Mouse (Mus musculus): ENCODE measurements around the gene Znrf2.
A peak's percentile ranks its signal among the peaks of the same experiment; 100 is the strongest.
"Not testable (repeated sequence)": the region's sequence is repeated elsewhere in the genome, so short reads cannot be mapped to it uniquely, and the experiment has no call there.

Znrf2 gene

DNA sequence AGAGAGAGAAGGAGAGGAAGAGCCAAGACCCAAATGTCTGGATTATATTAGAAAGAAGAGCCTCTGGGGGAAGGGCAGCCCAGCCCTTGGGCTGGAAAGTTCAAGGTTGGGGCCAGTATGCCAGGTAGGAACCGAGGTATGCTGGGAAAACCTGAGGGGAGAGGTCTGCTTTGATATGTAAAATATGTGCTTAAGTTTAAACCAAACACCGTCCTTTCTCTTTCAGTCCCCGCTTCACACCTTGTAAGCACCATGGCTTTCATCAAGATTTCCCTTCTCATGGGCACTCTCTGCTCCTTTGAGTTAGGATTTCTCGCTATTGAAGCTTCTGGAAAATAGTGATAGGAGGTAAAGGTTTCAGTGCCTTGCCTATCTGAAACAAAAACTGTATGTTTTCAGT, 38.1 kb downstream of the Znrf2 start:
- DNase-seq: no peak

DNA sequence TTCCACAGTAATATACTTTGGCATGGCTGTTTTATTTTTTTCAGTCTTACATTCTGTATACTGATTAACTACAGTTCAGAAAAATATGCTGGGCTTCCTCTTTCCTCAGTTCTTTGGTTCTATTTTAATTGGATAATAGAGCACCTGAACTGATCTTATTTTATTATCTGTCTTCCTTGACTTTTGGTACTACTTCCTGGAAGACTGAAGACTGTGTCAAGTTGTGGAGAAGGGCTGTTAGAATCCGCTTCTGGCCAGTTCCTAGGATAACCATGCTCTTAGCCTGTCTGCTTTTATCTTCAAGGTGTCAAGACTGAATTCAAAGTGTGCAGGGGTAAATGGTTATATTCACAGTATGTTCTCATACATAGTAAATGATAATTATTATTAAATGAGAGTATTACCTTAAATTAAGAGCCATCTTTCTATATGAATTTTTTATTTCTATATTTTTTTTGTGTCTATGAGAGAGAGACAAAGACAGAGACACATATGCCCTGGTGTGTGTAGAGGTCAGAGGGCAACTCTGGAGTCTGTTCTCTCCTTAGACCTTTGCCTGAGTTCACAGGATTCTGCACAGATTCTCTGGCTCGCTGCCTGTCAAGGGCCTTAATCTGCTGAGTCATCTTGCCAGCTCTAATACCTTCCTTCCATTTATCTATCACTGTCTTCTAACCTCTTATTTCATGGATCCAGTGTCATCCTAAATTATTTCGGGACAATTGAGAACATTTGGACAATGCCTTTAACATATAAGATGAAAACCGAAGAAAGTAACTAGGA, 39.3 kb downstream of the Znrf2 start:
- no peak for DNase-seq

DNA sequence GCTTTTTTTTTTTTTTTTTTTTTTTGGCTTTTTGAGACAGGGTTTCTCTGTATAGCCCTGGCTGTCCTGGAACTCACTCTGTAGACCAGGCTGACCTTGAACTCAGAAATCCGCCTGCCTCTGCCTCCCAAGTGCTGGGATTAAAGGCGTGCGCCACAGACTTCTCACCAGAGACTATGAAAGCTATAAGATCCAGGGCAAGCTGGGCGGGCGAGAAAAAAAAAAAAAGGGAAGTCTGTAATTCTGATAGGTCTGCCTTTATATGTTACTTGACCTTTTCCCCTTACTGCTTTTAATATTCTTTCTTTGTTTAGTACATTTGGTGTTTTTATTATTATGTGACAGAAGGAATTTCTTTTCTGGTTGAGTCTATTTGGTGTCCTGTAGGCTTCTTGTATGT, 42.4 kb downstream of the Znrf2 start:
- not testable (repeated sequence) for DNase-seq

DNA sequence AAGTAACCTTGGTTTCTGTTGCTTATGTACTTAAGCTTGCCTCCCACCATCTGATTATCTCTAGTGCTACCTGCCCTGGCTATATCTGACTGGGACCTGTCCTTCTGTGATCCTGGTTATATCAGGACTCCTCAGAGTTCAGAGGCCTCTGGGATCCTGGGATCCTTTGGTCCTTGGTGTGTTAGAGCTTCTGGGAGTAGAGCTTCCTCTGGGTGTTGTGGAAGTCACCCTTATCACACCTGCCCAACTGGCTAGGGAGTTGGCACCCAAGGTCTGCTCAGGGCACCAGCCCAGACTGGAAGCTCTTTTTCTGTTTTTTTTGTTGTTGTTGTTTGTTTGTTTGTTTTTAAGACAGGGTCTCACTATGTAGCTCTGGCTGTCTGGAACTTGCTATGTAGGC, 43.5 kb downstream of the Znrf2 start:
- no peak for DNase-seq

DNA sequence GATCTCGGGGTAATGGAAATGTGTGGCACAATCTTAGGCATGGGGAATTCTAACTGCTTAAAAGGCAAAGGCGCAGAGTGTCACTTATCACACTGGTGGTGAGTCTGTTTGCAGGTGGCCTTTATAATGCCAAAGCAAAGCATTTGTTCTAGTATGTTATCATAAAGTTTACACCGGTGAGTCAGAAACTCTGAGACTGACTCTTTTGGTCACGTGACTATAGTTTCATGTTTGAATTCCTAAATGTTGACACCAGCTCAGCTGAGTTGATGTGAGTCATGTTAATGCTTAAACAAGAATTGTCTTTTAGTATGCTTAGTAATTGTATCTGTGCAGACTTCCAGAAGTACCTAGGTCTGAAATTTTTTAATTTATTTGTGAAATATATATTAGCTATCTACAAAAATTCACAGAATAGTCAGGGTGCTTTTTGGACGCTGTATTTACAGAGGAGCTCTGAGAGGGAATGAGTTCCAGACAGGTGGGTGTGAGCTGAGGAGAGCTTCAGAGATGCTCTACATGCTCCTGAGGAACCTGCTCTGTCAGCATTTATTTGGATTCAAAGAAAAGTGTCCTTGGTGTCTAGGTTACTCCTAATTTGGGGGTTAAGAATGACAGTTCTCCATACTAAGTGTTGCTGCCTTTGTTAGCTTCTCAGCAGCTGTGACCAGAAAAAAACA, 50.2 kb downstream of the Znrf2 start:
- no peak for DNase-seq

DNA sequence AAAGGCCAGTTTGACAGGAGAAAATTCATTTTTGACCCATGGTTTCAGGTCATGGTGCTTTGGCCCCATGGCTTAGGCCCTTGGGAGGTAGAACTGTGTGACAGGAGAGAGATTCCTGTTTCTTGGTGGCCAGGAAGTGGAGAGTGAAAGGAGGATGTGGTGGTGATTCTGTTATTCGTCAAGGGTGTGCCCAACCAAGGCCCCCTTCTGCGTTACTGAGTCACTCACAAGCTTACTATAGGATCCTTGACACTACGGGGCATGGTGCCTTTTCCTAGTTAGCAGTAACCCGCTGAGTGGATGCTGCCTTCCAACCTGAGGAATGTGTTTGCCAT, 50.7 kb downstream of the Znrf2 start:
- no peak for DNase-seq

DNA sequence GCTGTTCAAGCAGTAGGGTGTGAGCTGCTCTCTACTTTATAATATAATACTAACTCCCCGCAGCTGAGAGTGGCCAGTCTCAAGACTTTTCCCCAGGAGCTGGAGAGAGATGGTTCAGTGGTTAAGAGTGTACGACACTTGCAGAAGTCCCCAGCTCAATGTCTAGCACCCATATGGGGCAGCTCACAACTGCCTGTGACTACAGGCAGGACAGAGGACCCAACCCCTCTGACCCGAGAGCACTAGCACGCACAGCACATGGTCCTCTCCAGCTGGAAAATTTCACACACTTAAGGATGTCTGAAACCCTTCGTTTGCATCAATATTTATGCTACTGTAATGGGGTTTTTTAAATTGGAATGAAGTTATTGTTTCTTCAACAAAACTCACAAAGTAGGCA, 56.3 kb downstream of the Znrf2 start:
- DNase-seq: no peak

DNA sequence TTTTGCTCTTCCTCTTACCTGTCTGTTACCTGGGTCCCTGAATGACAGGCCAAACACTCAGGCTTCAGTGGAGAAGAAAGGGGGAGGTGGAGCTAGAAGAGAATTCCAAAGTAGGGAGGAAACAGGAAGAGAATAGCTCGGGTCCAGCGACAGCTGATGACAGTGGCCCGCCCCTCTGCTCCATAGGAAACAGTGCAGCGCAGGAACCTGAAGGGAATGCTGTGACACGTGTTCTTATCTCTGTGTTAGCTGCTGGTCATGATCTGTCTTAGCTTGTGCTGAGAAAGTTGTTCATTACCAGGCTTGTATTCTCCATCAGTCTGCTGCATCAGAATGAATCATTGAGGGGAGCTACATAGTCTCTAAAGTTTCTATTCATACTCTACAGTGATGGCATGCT, 60.1 kb downstream of the Znrf2 start:
- DNase-seq: no peak

DNA sequence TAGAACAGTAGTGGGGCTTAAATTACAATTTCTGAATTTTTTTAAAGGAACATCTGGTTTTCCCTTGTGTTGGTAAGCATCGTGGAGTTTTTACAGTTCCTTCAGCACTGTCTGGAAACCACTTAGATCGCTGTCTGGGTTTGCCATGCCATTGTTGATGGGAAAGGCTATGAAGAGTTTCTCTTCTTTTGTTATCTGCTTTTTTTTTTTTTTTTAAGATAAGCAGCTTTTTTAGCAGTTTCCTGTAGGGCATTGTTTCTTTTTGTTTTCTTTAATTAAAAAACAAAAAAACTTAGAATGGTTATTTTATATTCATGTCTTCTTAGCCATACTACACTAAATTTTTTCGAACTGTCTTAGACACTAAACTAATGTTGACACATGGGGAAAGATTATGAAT, 60.9 kb downstream of the Znrf2 start:
- no peak for DNase-seq

DNA sequence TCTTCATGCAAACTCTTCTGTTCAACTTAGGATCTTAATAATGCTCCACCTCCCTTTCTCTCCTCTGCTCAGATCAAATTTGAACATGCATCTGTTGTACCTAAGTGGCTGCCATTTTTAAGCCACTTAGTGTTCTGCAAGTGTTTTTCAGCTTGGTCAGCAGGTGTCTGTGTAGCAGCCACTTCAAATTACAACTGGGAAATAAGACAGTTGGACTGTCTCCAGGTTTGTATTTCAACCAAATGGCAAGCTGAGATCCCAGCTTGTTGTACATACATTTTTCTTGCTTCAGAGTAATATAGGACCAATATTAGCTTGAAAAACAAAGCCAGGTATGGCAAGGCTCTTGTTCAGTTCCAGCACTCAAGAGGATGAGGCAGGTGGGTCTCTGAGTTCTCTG, 61.8 kb downstream of the Znrf2 start:
- no peak for DNase-seq

DNA sequence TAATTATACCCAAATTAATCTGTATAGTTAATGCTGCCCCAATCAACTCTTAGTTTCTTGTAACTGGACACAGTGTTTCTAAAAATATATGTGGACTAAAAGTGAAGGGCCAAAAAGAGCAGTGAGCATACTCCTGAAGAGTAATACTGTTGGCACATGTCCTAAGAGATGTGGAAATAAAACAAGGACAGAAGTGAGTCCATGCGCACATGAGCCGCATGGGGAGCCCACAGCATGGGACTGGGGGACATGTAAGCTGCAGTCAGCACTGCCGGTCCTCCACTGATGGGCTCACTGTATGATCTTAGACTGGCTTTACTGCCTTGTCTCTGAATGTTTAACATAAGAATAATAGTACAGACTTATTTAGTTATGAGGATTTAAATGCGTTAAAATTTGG, 63.4 kb downstream of the Znrf2 start:
- DNase-seq: no peak

DNA sequence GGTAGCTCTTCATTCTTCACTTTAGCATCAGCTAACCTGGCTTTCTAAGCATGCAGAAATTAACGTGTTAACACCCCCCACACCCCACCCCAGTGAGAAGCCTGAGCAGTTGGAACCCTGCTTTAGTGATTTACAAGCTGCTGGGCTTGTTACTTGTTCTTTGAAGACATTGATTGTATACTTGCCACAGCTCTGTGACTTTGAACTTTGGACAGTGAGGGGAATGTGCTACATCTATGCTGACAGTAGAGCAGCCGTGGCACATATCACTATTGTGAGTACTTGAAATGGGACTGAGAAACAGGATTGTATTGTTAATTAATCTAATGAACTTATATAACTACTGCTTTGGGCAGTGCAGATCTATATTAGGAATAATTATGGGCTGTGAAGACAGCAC, 66.7 kb downstream of the Znrf2 start:
- no peak for DNase-seq

DNA sequence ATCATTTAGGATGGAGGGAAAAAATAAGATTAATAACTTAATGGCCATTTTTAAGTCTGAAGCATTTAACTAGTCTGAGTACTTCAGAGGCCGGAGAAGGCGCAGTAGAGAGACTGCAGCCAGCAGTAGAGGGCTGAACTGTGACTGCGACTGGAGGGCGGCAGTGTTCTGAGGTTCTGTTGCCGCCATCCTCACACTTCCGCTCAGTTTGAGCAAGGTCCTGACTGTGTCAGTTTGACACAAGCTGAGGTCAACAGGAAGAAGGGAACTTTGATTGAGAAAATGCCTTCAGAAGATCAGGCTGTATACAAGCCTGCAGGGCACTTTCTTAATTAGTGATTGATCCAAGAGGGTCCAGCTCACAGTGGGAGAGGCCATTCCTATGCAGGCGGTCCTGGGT, 69.5 kb downstream of the Znrf2 start:
- DNase-seq: no peak

DNA sequence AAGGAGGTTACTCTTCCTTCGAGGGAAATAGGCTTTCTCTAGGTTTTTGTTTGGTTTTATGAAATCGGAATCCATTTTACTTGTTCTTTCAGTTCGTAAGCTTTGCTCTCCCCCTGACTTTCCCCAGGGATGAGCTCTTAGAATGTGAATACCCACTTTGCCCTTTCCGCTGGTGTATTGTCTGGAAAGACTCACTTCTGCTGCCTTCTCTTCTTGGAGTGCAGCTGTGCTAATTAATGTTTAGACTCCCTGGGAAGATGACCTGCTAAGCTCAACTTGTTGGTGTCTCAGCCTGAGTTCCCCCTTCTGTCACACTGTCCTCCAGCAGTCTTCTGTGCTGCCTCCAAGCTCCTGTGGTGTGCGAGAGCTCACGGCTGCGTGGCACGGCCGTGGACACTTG, 73.5 kb downstream of the Znrf2 start:
- DNase-seq: no peak

DNA sequence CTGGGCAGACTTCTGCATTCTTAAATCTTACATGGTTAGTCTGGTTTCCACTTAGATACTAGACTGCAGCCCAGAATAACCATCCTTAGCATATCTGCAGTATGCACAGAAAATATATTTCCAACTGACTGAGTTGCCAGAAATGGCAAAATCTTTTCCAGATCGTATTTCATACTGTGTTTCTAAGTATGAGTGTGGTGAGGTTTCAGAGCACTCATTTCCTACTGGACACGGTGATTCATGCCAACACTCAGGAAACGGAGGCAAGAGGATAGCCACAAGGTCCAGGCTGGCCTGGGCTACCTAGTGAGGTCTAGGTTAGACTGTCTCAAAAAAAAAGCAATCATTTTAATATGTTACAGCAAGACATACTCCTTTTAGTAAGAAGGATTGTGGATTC, 74.7 kb downstream of the Znrf2 start:
- no peak for DNase-seq

DNA sequence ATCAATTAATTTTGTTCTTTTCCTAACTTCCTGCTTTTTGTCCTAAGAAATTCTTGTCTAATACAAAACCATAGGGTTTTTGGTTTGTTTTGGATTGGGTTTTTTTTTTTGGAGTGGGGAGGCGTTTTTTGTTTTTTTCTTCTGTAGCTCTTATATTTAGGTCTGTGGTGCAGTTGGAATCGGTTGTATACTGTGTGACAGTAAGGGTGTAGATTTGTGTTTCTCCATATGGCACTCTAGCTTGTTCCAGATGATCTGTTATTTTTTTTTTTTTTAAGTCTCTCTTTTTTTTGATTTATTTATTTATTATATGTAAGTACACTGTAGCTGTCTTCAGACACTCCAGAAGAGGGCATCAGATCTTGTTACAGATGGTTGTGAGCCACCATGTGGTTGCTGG, 83.5 kb downstream of the Znrf2 start:
- DNase-seq: no peak

DNA sequence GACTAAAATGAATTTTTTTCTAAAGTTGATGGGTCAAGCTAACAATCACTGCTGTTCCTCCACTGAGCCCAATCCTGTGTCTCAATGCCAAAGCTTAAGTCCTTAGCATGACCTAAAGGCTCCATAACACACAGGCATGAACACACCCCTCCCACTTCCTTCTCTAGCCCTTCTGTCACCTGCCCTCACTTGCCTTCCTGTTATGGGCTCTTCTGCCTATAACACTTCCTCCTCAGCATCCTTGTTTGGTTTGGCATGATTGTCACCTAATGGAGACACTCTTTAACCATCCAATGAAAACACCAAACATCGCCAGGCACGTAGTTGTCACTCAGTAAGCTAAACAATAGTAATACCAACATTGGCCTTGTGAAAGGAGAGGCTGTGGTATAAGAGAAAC, 85.8 kb downstream of the Znrf2 start:
- DNase-seq: no peak

DNA sequence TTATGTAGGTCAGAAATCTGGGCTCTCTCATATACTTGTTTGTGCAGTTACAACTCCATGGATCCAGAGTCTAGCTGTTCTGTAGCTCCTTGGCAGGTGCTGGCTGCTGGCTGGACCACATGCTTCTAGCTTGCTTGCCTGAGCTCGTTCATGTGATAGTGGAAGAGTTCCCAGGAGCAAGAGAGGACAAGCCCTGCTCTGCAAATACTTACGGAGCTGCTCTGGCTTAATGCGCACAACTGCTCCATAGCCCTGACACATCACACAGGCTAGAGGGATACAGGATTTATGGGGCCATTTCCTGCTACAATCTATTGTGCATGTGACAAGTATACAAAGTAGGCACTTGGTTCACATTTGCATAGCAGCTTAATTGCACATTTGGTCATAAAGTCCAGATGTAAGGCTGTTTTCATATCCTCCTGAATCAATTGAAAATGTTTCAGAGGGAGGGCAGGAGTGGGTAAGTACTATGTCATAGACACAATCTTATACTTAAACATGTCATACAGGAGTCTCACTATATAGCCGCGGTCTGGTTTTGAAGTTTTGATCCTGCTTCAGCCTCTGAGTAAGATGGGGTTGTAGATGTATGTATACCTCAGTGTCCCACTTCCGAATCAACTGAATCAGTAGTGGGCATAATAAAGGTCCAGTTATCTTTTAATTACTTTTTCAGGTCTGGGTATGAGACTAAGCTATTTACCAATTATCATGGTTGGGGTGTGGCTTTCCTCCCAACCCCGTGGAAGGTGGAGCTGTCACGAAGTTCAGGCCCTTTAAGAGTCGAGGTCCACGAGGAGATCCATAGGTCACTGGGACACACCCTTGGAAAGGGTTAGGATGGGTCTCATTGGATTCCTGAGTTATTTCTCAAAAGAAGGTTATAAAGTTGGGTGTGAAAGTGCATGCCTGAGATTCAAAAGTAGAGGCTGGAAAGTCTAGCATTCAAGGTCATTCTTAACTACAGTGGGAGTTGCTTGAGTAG, 89.6 kb downstream of the Znrf2 start:
- DNase-seq: peak; percentile 30

DNA sequence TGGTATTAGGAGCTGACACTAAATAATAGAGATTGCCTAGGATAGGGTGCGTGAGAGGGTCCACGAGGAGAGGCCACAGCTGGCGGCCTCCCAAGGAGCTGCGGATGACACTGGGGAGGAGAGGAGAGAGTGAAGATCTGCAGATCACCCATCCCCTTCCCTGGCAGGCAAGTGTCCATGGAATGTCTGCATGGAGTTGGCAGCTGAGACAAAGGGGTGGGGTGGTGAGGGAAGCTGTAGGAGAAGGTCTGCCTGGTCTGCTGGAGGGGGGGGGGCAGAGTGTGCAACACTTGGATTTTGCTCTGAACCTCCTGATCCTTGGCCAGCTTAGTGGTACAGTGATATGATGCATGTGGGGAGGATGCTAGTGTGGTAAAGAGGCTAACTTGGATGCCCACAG, 98.3 kb downstream of the Znrf2 start:
- no peak for DNase-seq

DNA sequence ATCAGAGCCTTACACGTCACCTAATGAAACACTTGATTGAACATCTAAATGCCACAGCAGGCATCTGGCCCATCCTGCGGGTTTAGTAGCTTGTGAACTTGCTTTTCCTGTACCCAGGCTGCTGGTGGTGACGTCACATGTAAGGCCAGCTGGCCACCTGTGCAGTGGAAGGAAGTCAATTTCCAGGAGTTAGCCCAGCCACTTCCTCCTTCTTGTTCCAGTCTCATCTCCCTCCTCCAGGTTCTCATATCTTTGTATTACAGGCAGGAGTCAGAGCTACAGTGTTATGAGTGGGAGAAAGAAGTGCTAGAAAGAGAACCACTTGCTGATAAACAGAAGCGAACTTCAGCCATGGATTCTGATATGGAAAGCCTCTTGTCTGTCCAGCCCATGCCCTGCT, 99.4 kb downstream of the Znrf2 start:
- DNase-seq: no peak

DNA sequence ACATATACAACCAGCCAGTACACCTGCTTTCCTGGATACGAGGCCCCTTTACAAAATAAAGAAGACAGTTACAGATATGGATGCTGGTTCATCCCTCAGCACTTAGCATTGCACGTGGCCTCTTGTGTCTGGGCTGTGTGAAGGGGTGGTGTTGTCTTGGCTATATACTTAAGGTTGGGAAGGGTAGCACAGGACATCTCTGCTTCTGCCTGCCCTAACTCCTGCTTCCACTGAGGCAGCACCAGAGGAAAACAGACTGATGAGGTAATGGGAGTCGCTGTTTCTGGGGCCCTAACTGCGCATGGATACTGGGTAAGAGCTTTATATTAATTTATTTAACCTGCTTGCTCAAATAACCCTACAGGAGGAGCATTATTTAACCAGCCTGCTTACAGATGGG, 100.2 kb downstream of the Znrf2 start:
- DNase-seq: no peak

DNA sequence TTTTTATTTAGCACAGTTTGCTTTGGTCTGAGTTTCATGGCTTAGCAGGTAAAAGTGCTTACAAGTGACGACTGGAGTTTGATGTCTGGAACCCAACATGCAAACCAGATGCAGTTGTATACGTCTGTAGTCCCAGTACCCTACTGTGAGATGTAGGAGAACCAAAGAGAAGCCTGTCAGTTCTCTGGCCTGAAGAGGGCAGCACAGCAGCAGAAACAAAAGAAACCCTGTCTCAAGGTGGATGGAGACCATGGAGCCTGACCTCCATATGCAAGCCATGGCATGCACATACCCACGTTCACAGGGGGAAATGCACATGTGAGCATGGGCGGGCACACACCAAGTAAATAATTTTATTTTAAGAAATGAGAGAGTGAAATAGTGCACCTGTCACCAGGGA, 100.8 kb downstream of the Znrf2 start:
- DNase-seq: peak; percentile 21

DNA sequence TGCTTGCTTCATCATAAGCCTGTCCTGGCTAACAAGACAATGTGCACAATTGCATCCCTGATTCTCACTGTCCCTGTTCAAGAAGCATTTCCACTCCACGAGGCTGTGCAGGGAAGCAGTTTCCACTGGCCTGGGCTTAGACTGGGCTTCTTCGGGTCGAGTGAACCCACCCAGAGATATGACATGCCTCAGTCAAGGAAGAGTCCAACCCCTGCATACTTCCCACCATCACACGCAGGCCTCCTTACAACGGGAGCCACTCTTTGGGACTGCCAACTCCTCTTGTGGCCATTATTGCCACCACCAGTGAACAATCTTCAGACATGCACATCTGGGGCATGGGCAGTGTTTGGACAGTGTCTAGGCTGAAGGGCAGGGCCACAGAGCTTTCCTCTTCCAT, 101.8 kb downstream of the Znrf2 start:
- DNase-seq: no peak

DNA sequence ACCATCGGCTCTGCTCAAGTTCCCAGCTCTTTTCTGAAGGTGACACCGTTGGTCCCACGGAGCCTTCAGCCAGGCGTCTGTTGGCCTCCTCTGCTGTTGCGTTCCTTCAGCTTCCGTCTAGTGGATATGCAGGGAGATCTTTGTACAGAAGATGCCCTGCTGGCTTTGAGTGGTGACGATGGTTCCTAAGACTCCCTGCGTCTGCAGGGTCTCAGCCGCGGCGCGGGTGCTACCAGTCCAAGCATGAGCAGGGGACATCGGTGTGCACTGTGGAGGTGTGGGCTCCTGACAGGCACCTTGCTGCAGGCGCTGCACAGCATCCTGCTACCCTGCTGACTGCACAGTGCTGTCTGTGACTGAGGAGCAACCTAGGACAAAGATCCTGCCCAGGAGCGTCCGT, 107.8 kb downstream of the Znrf2 start:
- no peak for DNase-seq

All from layer of hippocampus, adult 9-11 months (tissue).